Mouse (Mus musculus) liver, embryonic 13.5 days (tissue): ENCODE results near the gene Echdc2. TPM values are rescaled to one million over a fixed set of nuclear protein-coding genes. Genes with fewer than 3 reads are reported as not detected.
"Not testable (repeated sequence)": the region's sequence is repeated elsewhere in the genome, so short reads cannot be mapped to it uniquely, and the experiment has no call there.

Experiments
- ATAC-seq: fragments of 200-750 bp; cut with Nextera tagmentation; 2 replicates; pipeline ENCODE4 v1.8.0; 2017; ENCODE audit warnings: low read depth, mild to moderate bottlenecking, moderate number of reproducible peaks, moderate library complexity
- DNase-seq: peaks from one replicate; pipeline ENCODE4 v3.0.0; 2022
- H3K27ac ChIP-seq: fragments of 300-500 bp; sonication (generic); 2 replicates; pipeline ENCODE4 v1.5.1; 2015; ENCODE audit warnings: moderate library complexity, mild to moderate bottlenecking, inconsistent platforms
- H3K27me3 ChIP-seq: fragments of 300-500 bp; sonication (generic); 2 replicates; pipeline ENCODE4 v1.6.1; 2015; ENCODE audit warnings: mild to moderate bottlenecking, inconsistent platforms
- H3K36me3 ChIP-seq: fragments of 300-500 bp; sonication (generic); 2 replicates; pipeline ENCODE4 v1.6.1; 2015; ENCODE audit warnings: mild to moderate bottlenecking, inconsistent platforms
- H3K4me1 ChIP-seq: fragments of 300-500 bp; sonication (generic); replicated peaks from 2 replicates; pipeline ENCODE4 v1.6.1; 2015; ENCODE audit warnings: inconsistent platforms
- H3K4me2 ChIP-seq: fragments of 300-500 bp; sonication (generic); 2 replicates; pipeline ENCODE4 v1.6.1; 2015; ENCODE audit warnings: inconsistent platforms, mild to moderate bottlenecking, moderate library complexity
- H3K4me3 ChIP-seq: fragments of 300-500 bp; sonication (generic); replicated peaks from 2 replicates; pipeline ENCODE4 v1.5.1; 2015; ENCODE audit warnings: mild to moderate bottlenecking, inconsistent platforms
- H3K9ac ChIP-seq: fragments of 300-500 bp; sonication (generic); 2 replicates; pipeline ENCODE4 v1.6.1; 2015; ENCODE audit warnings: mild to moderate bottlenecking, inconsistent platforms
- H3K9me3 ChIP-seq: fragments of 300-500 bp; sonication (generic); replicated peaks from 2 replicates; pipeline ENCODE4 v1.6.1; 2016; ENCODE audit warnings: inconsistent platforms
- WGBS: fragments of 180-500 bp; shearing (Covaris S2); methylation state at CpG from one replicate; pipeline ENCODE4 v1.1.7; 2015; ENCODE audit not compliant: insufficient replicate concordance; 5-methylcytosine and 5-hydroxymethylcytosine counted together
- polyA plus RNA-seq: library from polyadenylated mRNA; unstranded; fragments of >200 nt; fragmentation: Nextera tagmentation; extraction: Ambion mirVana; gene quantifications from 2 replicates; pipeline ENCODE4 v1.2.1, GENCODE M21; 2015

Gene Echdc2
- 10.2 and 10.7 TPM in 2 replicates for polyA plus RNA-seq

DNA sequence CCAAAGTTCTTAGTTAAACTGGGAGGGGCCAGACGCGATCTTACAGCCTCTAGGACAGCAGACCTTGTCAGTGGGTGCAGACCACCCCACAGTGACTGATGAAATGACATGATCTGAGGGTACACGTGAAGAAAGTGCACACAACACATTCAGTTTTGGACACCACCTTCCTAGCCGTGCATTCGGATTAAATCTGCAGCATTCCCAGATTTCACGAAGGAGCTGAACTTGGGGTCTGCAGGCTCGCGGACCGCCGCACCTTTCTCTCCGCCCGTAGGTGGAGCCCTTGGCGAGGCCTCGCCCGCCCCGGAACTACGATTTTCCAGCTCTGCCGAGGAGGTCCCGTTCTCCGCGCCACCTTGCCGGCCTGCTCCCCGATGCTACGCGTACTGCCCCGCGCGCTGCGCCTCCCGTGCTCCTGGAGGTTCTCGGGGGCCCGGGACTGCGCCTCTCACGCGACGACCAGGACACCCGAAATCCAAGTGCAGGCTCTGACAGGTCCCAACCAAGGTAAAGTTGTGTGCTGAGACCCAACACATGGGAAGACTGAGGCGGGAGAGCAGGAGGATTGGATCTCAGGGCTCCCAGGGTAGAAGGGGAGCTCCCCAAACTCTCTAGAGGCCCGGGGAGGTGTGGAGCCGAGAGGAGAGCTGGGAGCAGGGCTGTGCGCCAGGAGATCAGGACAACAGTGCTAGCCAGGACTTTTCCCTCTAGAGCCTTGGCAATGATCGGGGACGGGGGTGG is at the start of gene Echdc2:
Gene Echdc2, plus strand, starts transcription at position 286 of the 744 bp plus-strand sequence.
- DNase-seq (no peak), ATAC-seq (peak; percentile 31; the same call in 1 of the 2 replicates)
- H3K4me1 ChIP-seq, result no peaks in the 10 kb centered on the region; the same call in 1 of the 2 replicates
- no peaks in the 10 kb centered on the region for H3K36me3 ChIP-seq
- H3K27me3 ChIP-seq, result peaks cover 28% of the 10 kb centered on the region
- peak within 1 kb of the TSS; percentile 73 for H3K4me2 ChIP-seq
- no peak within 1 kb of the TSS for H3K27ac ChIP-seq
- H3K4me3 ChIP-seq, result peak within 1 kb of the TSS; percentile 61
- WGBS, result 2% methylated on average over 43 of the region's 43 CpGs
- peak within 1 kb of the TSS; percentile 61 for H3K9ac ChIP-seq
- no peaks in the 10 kb centered on the region for H3K9me3 ChIP-seq

DNA sequence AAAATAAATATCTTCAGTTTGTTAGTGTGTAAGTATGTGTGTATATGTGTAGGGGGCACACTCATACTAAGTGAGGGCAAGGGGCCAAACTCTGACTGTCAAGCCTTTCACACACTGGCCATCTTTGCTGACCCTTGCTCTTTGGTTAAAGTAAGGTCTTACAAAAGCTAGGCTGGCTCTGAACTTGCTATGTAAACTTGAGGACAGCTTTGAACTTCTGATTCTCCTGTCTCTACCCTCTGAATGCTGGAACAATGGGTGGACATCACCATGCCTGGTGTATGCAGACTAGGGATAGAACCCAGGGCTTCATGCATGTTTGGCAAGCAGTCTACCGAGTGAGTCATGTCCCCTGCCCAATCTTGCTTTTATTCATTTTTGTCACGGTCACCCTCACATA is 48.8 kb upstream of the Echdc2 start:
- no peak overlapping the region for H3K4me2 ChIP-seq
- 76% methylated on average over 2 of the region's 2 CpGs for WGBS

DNA sequence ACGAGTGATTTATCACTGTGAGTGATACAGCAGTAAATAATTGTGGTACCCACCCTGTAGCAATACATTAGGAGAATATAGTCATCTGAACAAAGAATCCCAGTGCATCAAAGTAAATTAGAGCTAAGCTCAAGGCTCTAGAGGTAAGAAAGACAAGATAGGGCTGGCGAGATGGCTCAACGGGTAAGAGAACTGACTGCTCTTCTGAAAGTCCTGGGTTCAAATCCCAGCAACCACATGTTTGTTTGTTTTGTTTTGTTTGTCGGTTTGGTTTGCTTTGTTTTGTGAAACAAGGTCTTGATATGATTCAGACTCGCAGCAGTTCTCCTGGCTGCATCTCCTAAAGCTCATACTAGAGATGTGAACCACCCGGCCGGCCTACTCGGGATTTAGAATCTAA is 47.7 kb upstream of the Echdc2 start:
- Histone ChIP-seq H3K9ac (no peak overlapping the region), H3K9me3 (no peaks in the 10 kb centered on the region), H3K4me2 (peak overlapping the region; percentile 78), H3K27ac (no peak overlapping the region), H3K4me1 (peaks cover 11% of the 10 kb centered on the region), H3K4me3 (peak overlapping the region; percentile 71; the same call in 1 of the 2 replicates), H3K27me3 (no peaks in the 10 kb centered on the region), H3K36me3 (no peaks in the 10 kb centered on the region)
- WGBS, result 76% methylated on average over 8 of the region's 8 CpGs
- DNase-seq, result no peak
- ATAC-seq, result no peak

More for the DNA sequence above, 48.8 kb upstream of the Echdc2 start:
- ATAC-seq (no peak), DNase-seq (no peak)
- Histone ChIP-seq H3K9ac (no peak overlapping the region), H3K36me3 (no peaks in the 10 kb centered on the region), H3K27me3 (no peaks in the 10 kb centered on the region), H3K9me3 (no peaks in the 10 kb centered on the region), H3K4me1 (peaks cover 11% of the 10 kb centered on the region), H3K4me3 (no peak overlapping the region), H3K27ac (no peak overlapping the region)

DNA sequence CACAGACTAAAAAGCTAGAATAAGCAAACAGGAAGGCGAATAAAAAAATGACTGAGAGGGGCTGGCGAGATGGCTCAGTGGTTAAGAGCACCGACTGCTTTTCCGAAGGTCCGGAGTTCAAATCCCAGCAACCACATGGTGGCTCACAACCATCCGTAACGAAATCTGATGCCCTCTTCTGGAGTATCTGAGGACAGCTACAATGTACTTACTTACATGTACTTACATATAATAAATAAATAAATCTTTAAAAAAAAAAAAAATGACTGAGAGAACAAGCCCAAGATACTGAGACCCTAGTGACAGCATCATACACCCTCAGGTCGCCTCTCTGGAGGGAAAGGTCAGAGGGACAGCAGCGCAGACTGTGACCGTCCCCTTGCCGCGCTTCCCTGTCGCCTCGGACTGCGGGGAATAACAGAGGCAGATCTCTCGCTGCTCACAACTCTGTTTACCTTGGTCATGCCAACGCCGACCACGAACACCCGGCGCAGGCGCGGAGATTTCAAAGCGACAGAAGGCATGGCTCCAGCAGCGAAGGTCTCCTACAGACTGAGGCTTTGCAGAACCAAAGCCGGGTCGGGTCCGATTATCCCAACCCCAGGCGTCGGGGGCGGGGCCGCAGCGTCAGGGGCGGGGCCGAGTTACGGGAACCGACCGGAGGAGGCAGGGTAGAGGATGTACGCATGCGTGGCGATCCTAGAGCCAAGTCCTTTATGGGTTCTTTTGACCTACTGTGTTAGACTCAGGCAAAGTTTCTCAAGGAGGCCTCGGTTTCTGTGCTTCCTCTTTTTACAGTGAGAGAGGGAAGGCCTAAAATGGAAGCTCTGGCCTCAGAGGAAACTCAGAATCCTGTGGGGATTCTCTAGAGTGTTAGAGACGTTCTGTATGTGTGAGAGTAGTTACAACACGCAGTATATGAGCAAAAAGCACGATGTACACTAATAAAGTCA is 47.0 kb upstream of the Echdc2 start:
- peak overlapping the region; percentile 75 for H3K9ac ChIP-seq
- 8% methylated on average over 45 of the region's 45 CpGs for WGBS
- H3K27me3 ChIP-seq, result no peaks in the 10 kb centered on the region
- H3K4me3 ChIP-seq, result peak overlapping the region; percentile 71
- ATAC-seq, result peak; percentile 93
- H3K27ac ChIP-seq, result peak overlapping the region; percentile 65
- H3K9me3 ChIP-seq, result no peaks in the 10 kb centered on the region
- H3K4me1 ChIP-seq, result peaks cover 11% of the 10 kb centered on the region
- peak overlapping the region; percentile 78 for H3K4me2 ChIP-seq
- no peaks in the 10 kb centered on the region for H3K36me3 ChIP-seq
- DNase-seq, result peak; percentile 88

DNA sequence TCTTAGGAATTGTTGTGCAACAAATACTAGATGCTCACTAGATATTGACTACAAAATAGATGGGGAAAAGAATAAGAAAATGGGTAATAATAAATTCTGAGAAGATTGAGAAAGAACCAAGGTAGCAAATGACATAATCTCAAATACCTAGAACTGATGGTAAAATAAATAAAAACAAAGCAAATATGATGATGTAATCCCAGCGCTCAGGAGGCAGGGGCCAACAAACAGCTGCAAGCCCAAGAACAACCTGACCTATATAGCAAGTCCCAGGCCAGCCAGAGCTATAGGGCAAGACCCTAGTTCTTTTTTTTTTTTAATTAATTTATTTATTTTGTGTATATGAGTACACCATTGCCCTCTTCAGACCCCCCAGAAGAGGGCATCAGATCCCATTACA is 41.1 kb upstream of the Echdc2 start:
- Histone ChIP-seq H3K4me1 (no peaks in the 10 kb centered on the region), H3K36me3 (no peaks in the 10 kb centered on the region), H3K27me3 (no peaks in the 10 kb centered on the region), H3K27ac (no peak overlapping the region), H3K9me3 (no peaks in the 10 kb centered on the region), H3K4me2 (no peak overlapping the region), H3K9ac (no peak overlapping the region), H3K4me3 (no peak overlapping the region)
- WGBS, result 67% methylated on average over 1 of the region's 1 CpGs
- DNase-seq, result no peak
- ATAC-seq, result no peak

DNA sequence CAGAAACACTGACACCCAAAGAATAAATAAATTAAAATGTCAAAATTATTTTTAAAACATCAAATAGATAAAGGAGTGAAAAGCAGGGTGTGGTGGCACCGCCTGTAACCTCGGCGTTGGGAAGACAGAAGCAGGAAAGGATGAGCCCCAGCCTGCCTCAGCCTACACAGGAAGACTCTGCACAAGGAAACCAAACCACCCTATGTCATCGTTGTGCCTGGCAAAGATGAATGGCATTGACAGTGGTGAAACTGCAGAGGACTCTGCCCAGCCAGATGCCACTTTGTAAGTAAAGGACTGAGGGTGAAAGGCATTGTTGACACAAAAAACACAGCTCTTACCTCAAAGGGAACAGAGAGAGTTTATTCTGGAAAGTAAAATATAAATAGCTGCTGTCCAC is 39.0 kb upstream of the Echdc2 start:
- no peak overlapping the region for H3K4me2 ChIP-seq
- 50% methylated on average over 4 of the region's 4 CpGs for WGBS
- H3K36me3 ChIP-seq, result no peaks in the 10 kb centered on the region
- H3K27ac ChIP-seq, result no peak overlapping the region
- ATAC-seq (no peak), DNase-seq (no peak)
- no peaks in the 10 kb centered on the region for H3K27me3 ChIP-seq
- no peak overlapping the region for H3K4me3 ChIP-seq
- H3K9ac ChIP-seq, result no peak overlapping the region
- no peaks in the 10 kb centered on the region for H3K9me3 ChIP-seq
- H3K4me1 ChIP-seq, result no peaks in the 10 kb centered on the region

DNA sequence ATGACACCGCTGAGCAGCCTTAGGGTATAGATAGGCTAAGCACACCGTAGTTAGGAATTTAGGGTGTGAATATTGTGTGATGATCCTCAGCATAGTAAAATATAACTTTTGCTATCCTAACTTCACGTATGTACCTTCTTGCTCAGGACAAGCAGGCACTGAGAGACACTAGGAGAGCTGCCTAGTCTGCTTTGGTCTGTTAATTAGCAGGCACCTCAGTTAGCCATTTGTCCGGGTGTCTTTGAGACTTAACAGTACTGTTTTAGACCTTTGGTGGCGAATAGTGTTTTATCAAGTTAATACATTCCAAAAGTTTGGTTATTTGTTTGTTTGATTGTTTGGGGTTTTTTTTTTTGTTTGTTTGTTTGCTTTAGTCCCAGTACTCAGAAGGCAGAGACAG is 37.7 kb upstream of the Echdc2 start:
- no peak overlapping the region for H3K4me3 ChIP-seq
- no peaks in the 10 kb centered on the region for H3K4me1 ChIP-seq
- no peak overlapping the region for H3K4me2 ChIP-seq
- no peak overlapping the region for H3K27ac ChIP-seq
- ATAC-seq, result no peak
- no peaks in the 10 kb centered on the region for H3K9me3 ChIP-seq
- no peaks in the 10 kb centered on the region for H3K36me3 ChIP-seq
- H3K9ac ChIP-seq, result no peak overlapping the region
- WGBS, result 70% methylated on average over 5 of the region's 5 CpGs
- no peak for DNase-seq
- H3K27me3 ChIP-seq, result no peaks in the 10 kb centered on the region

DNA sequence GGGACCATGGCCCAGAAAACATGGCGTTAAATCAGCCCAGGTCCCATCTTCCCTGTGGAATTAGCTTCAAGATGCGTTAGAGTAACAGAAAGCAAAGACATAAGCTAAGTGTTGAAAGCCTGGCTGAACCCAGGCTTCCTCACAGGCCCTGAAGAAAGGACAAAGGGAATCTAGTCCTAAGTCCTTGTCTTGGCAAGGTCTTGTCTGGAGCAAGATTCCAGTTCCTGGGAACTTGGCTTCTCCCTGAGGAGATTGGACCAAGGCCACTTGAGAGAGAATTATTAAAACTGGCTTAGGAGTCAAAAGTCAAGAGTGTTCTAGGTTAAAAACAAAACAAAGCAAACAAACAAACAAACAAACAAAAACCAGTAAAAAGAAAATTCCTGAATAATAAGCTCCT is 36.9 kb upstream of the Echdc2 start:
- H3K4me2 ChIP-seq, result no peak overlapping the region
- no peaks in the 10 kb centered on the region for H3K27me3 ChIP-seq
- H3K9ac ChIP-seq, result no peak overlapping the region
- ATAC-seq (no peak), DNase-seq (no peak)
- no peaks in the 10 kb centered on the region for H3K9me3 ChIP-seq
- H3K4me1 ChIP-seq, result no peaks in the 10 kb centered on the region
- H3K27ac ChIP-seq, result no peak overlapping the region
- H3K36me3 ChIP-seq, result no peaks in the 10 kb centered on the region
- no peak overlapping the region for H3K4me3 ChIP-seq
- 67% methylated on average over 2 of the region's 2 CpGs for WGBS

DNA sequence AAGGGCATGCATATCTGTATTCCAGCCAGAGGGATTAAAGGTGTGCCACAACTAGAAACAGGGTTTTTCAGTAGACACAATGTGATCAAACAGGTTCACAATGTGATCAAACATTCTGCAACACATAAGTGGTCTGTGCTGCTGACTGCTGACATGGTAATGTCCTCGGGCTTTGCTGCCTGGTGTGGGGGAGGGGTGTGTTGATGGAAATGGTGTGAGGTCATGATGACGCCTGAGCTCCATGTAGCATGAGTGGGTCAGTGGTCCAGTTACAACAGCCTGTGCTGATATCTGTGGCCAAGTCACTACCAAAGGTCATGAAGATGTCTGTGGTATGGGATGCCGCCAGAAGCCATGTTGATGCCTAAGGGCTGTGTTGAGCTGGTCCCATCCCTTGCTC is 34.8 kb upstream of the Echdc2 start:
- no peak for ATAC-seq
- no peak overlapping the region for H3K9ac ChIP-seq
- no peak overlapping the region for H3K27ac ChIP-seq
- H3K9me3 ChIP-seq, result no peaks in the 10 kb centered on the region
- 70% methylated on average over 3 of the region's 3 CpGs for WGBS
- H3K27me3 ChIP-seq, result no peaks in the 10 kb centered on the region
- no peak overlapping the region for H3K4me3 ChIP-seq
- no peaks in the 10 kb centered on the region for H3K4me1 ChIP-seq
- H3K4me2 ChIP-seq, result no peak overlapping the region
- DNase-seq, result no peak
- no peaks in the 10 kb centered on the region for H3K36me3 ChIP-seq

DNA sequence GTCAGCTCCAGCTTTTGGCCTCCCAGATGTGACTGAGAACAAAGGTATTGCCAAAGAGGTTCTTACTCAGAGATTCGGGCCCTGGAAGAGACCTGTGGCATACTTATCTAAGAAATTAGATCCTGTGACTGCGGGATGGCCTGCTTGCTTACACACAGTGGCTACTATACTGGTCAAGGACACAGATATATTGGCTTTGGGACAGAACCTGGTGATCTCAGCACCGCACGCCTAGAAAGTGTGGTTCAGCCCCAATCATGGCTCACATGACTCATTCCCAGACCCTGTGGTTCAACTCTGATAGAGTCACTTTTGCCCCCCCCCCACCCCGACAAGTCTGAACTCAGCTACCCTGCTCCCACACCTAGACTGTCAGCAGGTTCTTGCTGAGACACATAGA is 28.3 kb upstream of the Echdc2 start:
- Histone ChIP-seq H3K4me3 (no peak overlapping the region), H3K4me2 (no peak overlapping the region), H3K27me3 (no peaks in the 10 kb centered on the region), H3K9me3 (no peaks in the 10 kb centered on the region), H3K27ac (no peak overlapping the region), H3K36me3 (no peaks in the 10 kb centered on the region), H3K4me1 (no peaks in the 10 kb centered on the region), H3K9ac (no peak overlapping the region)
- WGBS, result 67% methylated on average over 5 of the region's 5 CpGs
- DNase-seq (no peak), ATAC-seq (no peak)

DNA sequence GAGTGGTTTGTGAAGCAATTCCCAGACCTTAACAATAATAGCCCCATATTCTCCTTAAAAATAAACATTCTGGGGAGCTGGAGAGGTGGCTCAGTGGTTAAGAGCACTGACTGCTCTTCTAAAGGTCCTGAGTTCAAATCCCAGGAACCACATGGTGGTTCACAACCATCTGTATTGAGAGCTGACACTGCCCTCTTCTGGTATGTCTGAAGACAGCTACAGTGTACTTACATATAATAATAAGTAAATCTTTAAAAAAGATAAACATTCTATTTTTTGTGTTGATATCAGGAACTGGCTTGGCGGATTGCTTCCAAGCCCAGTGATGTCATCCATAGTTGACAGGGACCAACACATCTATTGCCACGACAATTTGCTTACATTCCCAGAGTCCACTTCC is 22.1 kb upstream of the Echdc2 start:
- not testable (repeated sequence) for H3K27me3 ChIP-seq, H3K9ac ChIP-seq, H3K27ac ChIP-seq, DNase-seq, H3K4me3 ChIP-seq, ATAC-seq, H3K36me3 ChIP-seq, H3K4me1 ChIP-seq, H3K9me3 ChIP-seq, H3K4me2 ChIP-seq
- 64% methylated on average over 2 of the region's 2 CpGs for WGBS
